Mouse (Mus musculus) adrenal gland, postnatal 36 days (tissue): ENCODE measurements around the gene Tcap. TPM values are rescaled to one million over a fixed set of nuclear protein-coding genes. Genes with fewer than 3 reads are reported as not detected.

Experiments used
- DNase-seq, 2 experiments: peaks; one replicate each; pipeline ENCODE4 v3.0.0; 2021; ENCODE audit warnings: mixed read lengths in 1 of 2
- long read RNA-seq, 2 experiments: library from polyadenylated mRNA; stranded (forward); transcript quantifications; one replicate each; pipeline ENCODE4 v2.0.0; 2021; ENCODE audit warnings: borderline sequencing depth in 2 of 2
- total RNA-seq, 2 experiments: library from RNA; stranded (reverse); gene quantifications; 2 replicates each; pipeline ENCODE4 v1.2.3; 2021

Gene Tcap
- total RNA-seq, result 1 to 10 TPM in 1 of 2 experiments, under 1 TPM in 1; 0.43 to 1.2 TPM
- long read RNA-seq, experiment 1, transcript Tcap-201 (2 exons, 948 nt), result major isoform, 57 of 61 reads
- long read RNA-seq, experiment 1, partial matches to known transcripts, result 0 of 61 reads
- long read RNA-seq, experiment 1, other reads (novel, unspliced or antisense), result 4 of 61 reads
- long read RNA-seq, experiment 2, result 0 reads

GRCm38 (mm10) chr11:98383261-98384030 is at the start of gene Tcap:
Gene Tcap (plus strand): TSS chr11:98383811.
- DNase-seq, result no peak

DNA sequence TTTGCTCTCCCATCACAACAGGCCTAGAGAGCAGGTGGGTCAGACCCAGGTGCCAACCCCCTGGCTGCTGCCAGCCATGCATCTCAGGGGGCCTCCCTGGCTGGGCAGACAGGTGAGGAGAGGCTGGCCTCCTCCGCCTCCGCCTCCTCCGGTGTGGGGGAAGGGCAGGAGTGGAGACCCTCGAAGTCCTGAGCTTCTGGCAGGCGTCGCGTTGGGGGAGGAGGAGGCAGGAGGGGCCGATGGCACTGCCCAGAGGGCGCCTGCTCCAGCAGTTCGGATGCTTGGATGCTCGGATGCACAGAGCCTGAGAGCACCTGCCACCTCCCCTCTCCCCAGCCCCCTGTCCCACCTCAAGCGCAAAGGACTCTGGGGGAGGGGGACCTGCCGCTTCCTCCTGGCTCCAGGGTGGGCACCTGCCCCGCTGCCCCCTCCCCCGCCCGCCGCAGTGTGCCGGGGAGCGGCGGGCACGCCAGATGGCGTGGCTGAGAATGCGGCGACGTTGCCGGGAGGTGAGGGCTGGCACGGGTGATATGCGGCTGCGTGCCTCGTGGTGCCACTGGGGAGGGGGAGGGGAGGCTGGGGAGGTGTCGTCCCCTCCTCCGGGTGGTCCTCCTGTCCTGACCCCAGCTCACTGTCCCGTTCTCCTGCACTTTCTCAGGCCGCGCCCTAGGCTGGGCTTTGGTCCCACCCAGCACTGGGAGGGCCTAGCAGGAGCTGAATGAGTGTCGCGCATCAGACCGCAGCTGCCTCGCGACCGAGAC is 49.5 kb upstream of the Tcap start:
- no peak for DNase-seq

- DNase-seq, result no peak
Observed at GRCm38 (mm10) chr11:98335250-98335649, 48.4 kb upstream of the Tcap start.

GRCm38 (mm10) chr11:98336245-98337107 is 47.1 kb upstream of the Tcap start:
- DNase-seq, result no peak

GRCm38 (mm10) chr11:98338507-98338961 is 45.1 kb upstream of the Tcap start:
- peak; percentile 59 to 72 for DNase-seq

- peak in 1 of 2 experiments; percentile 36 for DNase-seq
Observed at GRCm38 (mm10) chr11:98339071-98339501, 44.5 kb upstream of the Tcap start.

- no peak for DNase-seq
Observed at GRCm38 (mm10) chr11:98339679-98340287, 43.8 kb upstream of the Tcap start.

- no peak for DNase-seq
Observed at GRCm38 (mm10) chr11:98340597-98340996, 43.0 kb upstream of the Tcap start.

DNA sequence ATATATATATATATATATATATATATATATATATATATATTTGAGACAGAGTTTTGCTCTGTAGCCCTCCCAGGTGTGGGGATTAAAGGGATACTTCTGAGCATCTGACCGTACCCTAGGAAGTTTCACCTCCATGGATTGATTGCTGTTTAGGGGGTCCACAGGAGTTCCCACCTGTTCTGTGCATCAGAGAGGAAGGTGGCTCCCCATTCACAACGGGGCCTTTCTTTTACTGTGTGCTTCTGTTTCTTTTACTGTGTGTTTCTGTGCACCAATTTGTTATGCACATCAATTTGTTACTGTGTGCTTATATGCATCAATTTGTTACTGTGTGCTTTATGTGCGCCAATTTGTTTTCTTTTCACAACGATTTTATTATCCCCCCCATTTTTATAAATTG is 42.4 kb upstream of the Tcap start:
- no peak for DNase-seq

DNA sequence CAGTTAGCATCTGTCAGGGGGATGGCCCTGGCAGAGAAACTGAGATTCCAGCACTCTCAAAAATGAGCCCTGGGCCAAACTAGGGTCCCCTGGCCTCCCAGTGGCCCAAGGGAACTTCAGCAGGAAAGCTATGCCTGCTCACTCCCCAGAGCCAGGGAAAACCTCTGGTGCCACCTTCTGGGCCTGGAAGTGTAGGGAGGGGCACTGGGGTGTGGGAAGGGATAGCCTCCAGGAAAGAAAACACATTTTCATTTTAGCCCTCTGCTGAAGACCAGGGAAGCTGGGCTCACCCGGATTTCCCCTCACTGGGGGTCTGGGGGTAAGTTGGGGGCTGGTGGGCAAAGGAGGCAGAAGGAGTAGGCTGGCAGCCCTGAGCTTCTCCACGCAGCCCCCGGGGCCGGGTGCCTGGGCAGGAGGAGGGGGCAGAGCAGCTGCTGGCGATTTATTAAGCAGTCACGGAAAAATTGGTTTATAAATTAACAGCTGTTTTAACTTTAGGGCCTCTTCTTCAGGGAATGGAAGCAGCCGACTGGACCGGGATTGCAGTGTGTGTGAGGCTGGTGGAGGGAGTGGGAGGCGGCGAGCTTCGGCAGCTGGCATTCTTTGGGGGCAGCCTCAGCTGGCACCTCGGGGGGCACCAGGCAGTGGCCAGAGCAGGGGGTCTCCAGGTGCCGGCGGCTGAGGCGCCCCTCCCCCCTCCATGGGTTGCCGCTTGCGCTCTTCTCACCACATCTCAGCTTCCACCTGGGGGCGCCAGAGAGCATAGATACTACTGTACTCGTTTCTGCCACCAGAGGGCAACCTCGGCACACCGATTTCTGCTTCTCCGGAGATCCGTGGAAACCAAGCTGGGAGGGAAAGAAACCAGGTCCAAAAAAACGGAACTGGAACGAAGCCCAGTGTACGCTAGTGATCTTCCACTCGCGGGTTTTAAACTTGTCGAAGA is 41.3 kb upstream of the Tcap start:
- DNase-seq, result peak; percentile 92

GRCm38 (mm10) chr11:98345253-98345652 is 38.4 kb upstream of the Tcap start:
- DNase-seq, result peak; percentile 86 to 87

DNA sequence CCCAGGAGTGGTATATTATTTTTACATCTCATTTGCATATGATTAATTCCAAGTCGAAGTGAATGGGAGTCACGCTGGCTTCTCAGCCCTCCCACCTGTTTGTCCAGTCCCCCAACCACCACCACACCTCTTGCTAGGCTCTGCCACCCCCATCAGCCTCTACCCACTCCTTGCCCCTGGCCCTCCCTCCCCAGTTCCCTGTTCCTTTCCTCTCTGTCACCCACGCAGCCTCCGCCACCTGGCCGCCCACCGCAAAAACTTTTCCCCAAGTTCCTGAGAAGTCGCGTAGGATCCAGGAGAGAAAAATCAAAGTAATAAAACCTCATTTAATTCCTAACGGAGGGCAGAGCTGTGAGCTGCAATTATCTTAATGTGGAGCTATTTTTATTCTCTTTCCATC is 37.4 kb upstream of the Tcap start:
- no peak for DNase-seq

GRCm38 (mm10) chr11:98347385-98348082 is 36.1 kb upstream of the Tcap start:
- no peak for DNase-seq

DNA sequence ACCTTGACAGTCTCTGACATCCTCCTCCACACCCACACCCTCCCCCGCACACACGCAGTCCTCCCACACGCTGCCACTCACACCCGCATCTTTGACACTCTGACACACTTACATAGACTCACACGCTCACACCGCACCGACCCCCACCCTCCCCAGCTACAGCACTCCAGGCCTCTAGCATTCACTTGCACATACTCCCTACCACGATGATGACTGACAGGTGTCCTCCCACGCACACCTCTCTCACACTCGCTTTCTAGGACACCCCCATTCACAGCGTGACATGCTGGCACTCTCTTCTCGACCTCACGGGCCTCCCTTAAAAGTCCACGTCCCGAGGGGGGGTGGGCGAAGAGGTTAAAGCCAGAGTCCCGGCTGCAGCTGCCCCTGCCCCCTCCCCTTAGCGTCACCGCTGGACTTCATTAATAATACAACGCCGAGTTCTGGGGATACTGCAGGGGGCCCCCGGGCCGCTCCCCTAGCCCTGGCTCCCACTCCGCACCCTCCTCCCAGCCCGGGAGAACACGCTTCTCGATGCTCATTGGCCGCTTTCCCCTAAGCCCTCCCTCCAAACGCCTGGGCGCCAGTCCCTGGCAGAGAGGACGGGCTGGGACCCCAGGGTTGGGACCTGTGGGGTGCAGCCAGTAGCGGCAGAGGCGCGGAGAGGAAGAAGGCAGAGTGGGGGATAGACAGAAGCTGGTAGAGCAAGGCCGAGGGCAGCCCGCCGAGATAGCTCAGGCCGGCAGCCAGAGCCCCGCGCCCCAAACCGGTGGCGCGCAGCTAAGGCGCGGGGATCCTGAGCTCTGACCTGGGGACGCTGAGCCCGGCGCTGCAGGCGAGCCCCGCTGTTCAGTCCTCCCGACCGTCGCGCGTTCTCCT is 35.3 kb upstream of the Tcap start, which contains the start of gene Ppp1r1b:
Gene Ppp1r1b (plus strand): TSS at position 322 of the 879 bp plus-strand sequence.
- DNase-seq, result peak; percentile 53 to 71

- DNase-seq, result no peak
Observed at GRCm38 (mm10) chr11:98349308-98349707, 34.3 kb upstream of the Tcap start.

- DNase-seq, result no peak
Observed at GRCm38 (mm10) chr11:98352272-98352990, 31.2 kb upstream of the Tcap start.

DNA sequence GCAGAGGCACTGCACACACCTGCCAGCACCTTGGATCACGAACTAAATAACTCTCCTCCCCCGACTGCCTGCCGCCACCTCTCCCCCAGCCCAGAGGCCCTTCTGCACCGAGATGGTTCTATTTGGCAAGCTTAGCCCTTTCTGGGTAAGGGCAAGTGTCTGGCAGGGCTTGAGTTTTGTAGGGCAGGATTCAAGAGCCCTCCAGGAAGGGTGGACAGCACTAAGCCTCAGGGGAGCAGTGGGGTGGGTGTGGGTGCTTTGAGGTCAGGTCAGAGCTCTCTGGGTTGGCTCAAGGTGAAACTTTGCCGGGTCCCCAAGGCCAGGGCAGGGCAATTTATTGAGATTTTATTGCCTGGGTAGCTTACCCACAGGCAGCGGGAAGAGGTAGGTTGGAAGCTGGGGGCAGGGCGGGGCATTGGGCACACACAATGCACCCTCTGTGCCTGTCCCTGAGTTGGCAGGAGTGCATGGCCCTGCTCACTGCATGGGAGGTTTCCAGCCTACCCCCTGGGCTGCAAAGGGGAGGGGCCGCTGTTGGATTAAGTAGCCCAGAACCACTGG is 29.9 kb upstream of the Tcap start:
- no peak for DNase-seq
